Mouse (Mus musculus): ENCODE data around the gene Magea3.
"Not testable (repeated sequence)": the region's sequence is repeated elsewhere in the genome, so short reads cannot be mapped to it uniquely, and the experiment has no call there.

- not testable (repeated sequence) for TF ChIP-seq CTCF, EP300 (IDR thresholded peaks at IDR 0.05; ENCODE audit: low read depth)
Measured at GRCm38 (mm10) chrX:154995750-154996149, 46.4 kb upstream of the Magea3 start, which contains the start of gene Magea8.
